Mouse (Mus musculus): Measurements from ENCODE around the gene Pxmp4.

Pxmp4 gene

DNA sequence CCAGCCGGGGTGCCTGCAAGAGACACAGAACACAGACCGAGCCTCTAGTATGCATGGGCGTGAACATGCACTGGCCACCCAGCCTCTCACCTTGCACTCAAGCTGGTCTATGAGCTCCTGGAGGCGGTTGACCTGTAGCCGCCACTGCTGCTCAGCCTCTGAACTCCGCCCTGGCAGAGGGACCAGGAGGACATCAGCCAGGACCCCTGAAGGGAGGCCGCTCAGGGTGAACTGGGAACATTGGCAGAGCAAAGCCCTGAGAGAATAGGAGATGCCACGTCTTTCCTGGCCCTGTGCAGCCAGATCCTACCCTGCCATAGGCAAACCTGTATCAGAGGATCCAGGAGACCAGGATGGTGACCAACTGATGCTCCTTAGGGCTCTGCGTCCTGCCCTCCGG is 56.8 kb downstream of the Pxmp4 start, which contains the start of gene 1700003F12Rik:
1700003F12Rik (plus strand) TSS at position 375 of the 400 bp plus-strand sequence.
- DNase-seq (ENCODE audit: low read depth, low spot score): no peak

DNA sequence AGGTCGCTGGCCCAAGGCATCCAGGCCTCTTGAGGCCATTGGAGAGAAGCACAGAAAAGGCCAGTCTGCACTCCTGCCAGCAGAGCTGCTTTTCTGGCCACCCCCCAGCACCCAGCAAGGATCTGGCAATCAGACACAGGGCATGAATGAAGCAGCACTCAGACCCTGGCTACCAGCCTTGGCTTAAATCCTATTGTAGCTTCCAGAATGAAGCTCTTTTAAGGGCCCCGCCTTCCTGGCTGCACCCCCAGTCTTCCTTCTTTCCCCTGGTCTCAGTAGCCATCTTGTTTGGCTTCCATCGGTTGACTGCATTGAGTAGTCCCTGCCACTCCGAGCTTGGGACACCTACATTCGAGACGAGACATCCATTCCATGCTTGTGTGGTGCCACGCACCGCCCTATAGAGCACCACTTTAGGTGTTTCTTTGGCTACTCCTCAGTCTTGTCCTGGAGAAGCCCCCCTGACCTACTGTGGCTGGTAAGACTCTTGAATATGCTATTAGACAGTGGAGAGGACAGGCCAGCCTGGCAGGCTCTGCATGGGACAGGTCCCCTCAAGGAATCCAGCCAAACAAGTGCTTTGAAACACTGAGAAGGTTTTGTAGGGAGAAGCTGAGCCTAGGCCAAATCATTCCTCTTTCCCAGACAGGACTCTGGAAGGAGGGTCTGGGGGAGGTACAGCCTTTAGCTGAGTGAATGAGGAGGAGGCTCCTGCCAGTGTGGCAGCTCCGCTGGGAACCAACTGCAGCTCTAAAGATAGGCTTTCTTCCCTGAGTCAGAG is 59.8 kb downstream of the Pxmp4 start:
- DNase-seq (ENCODE audit: low read depth, low spot score): no peak

- no peak for DNase-seq (ENCODE audit: low read depth, low spot score)
Observed at GRCm38 (mm10) chr2:154541630-154542029, 61.9 kb downstream of the Pxmp4 start.

- no peak for DNase-seq (ENCODE audit: low read depth, low spot score)
Observed at GRCm38 (mm10) chr2:154539720-154540119, 63.8 kb downstream of the Pxmp4 start.

DNA sequence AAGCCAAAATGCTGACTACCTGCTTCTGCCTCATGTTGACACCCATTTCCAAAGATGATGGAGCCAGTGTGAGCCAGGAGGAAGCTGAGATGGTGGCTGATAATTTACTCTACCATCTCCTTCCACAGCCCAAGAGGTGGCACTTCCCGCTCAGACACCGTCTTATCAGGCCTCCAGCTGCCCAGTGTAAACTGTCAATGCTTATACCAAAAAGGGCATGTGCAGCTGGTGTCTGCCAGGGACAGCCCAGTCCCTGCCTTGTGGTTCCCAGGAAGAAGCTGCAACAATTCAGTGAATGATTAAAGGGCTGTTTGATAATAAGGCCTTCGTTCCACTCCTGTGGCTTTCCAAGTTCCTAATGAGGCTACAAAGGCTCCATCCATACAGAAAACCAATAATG is 64.8 kb downstream of the Pxmp4 start:
- DNase-seq (ENCODE audit: low read depth, low spot score): no peak

DNA sequence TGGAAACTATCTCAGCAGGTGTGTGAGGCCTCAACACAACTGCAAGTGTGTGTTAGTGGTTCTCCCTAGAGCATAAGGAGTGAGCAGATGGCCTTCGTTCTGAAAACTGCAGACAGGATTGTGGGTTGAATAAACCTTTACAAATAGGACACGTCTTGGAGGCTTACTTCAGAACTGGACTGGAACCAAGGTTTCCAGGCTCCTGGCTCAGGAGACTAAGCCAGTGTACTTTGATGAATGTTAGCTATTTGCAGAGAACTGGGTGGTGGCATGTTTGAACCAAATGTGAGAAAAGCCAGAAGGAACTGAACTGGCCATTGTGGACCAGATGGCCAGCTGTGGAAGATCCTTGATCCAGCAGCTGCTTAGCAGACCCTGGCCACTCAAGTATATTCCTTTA is 65.2 kb downstream of the Pxmp4 start:
- DNase-seq (ENCODE audit: low read depth, low spot score): no peak
